Mouse (Mus musculus) frontal cortex, postnatal 14 days (tissue): Measurements from ENCODE around the gene Sirt7.

ENCODE experiments used
- DNase-seq, 2 experiments: peaks; one replicate each; pipeline ENCODE4 v3.0.0; 2022; ENCODE audit warnings: low spot score in 2 of 2

The Sirt7 gene

DNA sequence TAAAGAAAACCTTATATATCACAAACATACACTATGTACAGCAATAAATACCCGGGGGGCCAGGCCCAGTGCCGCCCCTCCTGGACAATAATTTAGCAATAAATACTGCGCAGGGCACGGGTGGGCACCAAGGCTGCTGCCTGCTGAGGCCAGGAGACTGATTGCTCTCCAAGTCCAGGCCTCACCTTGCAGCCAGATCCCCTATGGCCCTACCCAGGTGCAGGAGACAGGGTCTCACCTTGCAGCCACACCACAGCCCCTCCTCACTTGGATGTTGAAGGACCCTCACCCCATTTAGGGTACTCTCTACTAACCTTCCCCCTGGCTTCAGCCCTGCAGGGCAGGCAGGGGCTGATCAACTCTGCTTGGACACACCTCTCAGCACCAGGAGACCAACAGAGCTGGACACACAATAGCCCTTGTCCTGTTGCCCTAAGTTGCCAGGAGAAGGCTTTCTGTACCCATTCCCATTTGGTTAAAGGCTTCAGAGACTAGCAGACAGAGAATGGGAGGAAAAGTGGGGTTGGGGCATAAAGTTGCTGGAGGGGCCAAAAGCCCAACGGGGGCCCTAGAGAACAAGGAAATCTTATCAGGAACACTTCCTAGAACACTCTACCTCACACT is at the start of gene Sirt7:
TSS of gene Sirt7 (minus strand) at position 89 of the 624 bp plus-strand sequence.
- no peak for DNase-seq

DNA sequence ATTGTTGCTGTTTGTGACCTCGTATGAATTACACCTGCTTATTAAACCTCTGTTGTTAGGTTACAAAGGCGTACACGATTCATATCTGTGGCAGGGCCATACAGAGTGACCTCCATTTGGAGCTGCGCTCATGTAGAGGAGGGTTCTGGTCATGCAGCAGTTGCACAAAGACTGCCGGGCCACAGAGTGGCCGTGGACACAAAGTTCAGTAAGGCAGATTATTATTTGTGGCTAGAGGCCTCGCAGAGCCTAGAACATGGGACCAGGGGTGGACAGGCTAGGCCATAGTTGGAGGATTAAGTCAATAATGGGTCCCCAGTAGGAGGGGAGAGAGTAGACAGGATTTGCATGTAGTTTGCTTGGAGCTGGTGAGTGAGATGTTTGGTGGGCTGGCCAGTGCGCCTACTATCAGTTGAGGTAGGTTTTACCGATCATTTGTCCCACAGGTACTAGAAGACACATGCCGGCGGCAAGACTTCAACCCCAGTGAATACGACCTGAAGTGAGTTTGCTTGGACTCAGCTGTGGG is 48.6 kb upstream of the Sirt7 start:
- no peak for DNase-seq

DNA sequence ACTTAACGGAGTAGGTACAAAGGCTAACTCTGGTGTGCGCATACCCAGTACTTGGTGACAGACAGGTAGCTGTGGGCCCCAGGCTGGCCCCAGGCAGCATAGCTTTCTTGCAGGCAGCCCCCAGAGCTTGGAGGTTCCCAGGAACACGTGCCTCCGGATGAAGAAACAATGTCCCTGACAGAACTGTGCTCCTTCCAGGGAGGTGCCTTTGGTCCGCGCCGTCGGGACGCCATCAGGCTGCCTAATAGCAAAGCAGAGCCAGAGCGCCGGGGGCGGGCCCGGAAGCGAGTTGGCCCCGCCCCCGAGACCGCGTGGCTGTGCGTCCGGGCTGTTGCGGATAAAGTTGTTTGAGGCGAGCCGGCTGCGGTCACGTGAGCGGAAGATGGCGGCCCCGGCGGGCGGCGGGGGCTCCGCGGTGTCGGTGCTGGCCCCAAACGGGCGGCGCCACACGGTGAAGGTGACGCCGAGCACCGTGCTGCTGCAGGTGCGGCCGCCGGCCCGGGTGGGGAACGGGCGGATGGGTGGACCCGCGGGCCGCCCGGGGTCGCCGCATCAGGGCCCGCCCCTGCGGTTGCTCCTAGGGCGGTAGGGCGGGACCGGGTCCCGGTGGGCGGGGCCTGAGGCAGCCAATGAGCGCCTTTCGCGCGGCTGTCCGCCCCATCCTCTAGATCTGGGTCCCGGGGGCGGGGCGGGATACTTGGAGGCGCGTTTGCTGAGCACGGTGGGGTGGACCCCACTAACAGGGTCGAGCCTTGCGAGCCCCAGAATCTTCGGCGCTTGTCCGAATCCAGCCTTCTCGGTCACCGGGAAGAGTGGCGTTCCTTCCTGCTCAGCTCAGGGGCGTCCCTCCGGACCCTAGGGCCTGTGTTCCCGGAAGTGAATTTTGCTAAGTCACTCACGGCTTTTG is 47.9 kb upstream of the Sirt7 start, which contains the start of gene Aspscr1:
TSS of gene Aspscr1 (plus strand) at position 287 of the 907 bp plus-strand sequence.
- DNase-seq = peak; percentile 85 to 92

DNA sequence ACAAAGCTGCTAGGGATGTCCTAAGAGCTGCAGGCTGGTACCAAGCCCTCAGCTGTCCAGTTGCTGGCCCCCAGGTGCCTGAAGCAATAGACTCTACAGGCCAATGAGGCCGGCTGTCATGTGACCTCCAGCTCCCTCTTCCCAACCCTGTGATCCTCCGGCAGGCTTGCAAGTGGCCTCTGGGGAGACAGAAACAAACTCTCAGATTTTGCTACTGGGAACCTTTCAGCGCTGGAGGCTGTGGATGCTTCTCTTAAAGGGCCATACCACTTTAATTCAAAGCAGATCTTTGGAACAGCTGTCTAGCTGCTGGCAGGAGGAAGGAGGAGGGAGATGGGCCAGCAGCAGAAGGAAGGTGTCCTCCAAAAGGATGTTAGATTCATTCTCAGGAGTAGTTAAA is 41.6 kb upstream of the Sirt7 start:
- no peak for DNase-seq

DNA sequence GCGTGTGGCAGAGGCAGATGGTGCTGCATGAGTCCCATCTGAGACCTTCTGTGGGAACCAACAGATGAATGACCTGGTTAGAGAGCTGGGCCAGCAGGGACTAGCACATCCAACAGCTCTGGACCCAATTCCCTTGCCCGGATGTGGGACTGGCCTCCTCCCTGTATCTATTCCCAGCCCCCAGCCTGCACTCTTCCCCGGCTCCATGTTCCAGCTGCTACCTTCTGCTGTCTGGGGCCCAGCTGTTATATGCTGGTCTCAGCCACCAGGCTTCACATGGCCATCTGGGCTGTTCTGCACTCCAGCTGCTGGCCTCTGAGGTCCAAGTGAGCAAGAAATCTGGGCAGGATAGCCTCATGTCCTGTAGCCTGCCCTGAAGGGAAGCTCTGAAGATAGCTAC is 40.4 kb upstream of the Sirt7 start:
- no peak for DNase-seq

DNA sequence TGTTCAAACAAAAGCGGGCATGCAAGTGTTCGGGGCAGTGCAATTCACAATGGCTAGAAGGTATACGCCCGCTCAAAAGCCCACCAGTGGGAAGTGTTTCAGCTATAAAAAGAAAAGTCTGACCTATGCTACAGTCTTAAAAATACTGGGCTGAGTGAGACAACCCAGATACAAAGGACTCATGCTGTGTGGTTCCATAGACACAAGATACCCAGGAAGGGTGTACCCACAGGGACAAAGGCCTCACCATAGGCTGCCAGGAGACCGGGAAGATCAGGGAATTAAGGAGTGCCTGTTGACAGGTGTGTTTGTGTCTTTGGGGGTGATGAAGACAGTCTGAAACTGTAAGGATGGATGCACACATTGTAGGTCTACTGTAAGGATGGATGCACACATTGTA is 38.7 kb upstream of the Sirt7 start:
- DNase-seq = no peak

DNA sequence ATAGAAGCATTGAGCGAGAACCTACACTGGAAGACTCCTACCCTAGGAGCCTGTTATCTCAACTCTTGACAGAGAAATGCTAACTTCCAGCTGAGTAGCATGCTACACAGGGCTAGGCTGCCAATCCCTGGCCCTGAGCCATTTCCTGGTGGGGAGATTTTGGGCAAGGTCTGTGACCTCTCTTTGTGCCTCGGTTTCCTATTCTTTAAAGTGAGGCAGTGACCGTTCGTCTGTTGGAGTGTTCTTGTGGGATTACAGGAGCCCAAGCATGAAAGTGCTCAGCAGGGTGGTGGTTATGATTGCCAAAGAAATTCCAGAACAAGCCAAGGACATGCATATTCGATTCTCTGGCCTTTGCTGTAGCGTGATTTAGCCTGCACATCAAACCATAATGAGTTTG is 37.7 kb upstream of the Sirt7 start:
- no peak for DNase-seq

DNA sequence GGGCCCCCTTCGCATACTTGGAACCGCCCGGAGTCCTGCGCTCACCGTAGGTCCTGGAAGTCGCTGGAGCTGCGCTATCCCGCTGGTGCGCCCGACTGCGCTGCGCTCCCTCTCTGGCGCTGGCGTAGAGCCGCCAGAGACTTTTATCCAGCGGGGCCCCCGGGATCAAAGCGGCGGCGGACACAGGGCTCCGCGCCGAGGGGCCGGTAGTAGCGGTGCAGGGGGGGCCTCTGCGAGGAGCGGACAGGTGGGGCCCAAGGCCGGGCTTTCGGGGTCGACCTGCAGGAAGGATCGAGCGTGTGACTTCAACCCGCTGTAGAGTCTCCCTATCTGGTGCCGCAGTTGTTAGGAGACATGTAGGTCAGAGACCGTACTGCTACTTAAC is 36.0 kb upstream of the Sirt7 start, which contains the start of gene Notum:
TSS of gene Notum (minus strand) at position 100 of the 385 bp plus-strand sequence.
- DNase-seq = no peak

DNA sequence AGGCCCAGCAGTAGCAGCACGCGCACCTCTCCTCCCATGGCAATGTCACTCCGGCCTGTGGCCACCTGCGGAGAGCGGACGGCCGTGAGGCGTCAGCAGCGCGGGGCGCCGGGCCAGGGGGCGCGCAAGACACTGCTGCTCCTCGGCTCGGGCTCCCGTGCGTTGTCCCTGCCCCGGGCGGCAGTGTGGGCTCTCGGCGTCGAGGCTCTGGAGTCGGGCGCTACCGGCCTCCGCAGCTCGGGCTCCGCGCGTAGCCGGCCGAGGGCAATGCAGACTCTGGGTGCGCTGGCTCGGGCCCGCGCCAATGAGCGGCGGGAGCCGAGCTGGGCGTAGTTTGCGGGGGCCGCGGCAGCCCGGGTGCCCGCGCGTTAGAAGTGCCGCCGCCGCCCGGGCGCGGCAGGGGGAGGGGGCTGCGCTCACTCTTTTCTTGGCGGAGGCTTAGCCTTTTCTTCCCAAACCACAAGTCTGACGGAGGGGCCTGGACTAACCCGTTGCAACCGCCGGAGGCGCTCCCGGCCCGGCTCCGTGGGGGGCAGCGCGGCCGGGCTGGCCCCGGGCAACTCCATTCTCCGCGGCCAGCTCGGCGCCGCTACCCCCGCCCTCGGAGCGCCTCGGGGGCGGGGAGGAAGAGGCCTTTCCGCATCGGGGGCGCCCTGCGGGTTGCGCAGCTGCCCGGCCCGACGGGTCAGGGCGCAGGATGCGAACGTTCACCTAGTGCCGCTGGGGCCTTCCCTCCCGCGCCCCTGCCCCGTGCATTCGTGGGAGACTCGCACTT is 35.4 kb upstream of the Sirt7 start:
- no peak for DNase-seq

DNA sequence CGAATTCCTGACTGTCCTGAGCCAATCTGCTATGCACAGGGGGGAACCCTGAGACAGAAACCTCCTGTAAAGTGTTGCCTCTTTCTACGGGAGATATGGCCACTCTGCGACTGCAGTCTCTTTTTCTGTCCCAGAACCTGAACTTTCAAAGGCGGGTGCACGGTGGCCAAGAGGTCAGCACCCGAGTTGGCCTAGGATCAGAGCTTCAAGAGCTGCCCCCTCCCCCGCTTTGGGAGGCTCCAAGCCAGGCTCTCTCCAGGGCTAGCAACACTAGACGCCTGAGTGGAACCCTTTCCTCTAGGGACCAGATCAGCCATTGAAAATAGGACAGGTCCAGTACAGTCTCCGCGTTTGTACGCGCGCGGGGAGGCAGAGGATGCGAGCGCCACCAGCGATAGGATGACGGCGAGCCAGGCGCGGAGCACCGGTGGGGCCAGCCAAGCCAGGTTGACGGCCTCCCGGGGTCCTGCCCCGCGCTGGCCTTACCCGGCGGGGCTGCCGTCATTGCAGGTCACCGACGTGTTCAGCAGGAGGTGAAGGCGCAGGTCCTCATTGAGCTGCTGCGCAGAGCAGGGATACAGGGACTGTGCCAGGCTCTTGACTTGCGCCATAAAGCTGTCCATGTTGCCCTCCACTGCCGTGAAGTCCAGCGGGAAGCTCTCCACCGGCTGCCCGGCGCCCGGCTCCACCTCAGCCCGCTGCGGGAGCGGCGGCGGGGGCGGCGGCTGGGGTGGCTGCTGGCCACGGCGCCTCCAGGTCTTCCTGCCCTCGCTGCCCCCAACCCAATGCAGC is 34.7 kb upstream of the Sirt7 start:
- DNase-seq = no peak

DNA sequence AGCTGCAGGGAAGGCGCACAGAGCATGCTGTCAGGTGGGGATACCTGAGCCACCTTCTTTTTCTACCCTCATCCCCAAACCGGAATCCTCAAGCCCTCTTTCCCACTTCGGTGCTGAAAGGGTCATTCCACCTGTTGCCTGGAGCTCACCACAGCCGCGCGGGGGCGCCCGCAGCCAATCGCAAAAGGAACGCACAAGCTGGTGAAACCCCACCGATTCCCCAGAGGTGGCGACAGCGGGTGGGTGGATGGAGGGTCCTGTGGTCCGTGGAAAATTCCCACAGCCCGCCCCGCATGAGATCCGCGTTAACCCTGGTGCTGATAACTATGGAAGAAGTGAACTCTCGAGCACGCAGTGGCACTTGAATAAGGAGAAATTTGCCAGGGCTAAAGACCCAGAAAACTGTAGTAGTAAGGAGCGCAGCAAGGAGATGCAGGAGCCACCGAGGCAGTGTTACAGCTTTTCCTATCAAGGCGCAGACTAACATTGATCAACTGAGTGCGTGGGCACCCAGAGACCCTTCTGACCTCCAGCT is 33.9 kb upstream of the Sirt7 start:
- peak; percentile 57 to 65 for DNase-seq

DNA sequence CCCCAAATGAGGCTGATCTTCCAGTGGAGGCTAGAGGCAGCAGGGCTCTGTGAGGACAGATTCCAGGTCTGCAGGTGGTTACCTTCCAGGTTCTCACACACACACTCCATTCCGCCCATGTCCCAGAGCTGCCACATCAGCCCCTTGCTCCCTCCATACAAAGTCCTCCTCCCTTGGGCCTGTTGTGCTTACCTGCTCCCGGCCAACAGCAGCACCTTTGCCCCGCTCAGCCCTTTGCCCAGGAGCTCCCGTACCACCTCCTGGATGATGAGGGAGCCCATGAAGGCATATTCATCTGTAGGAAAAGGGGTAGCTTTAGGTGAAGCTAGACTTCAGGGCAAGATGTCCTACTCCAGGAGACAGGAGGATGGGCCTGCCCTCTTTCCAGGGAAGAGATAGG is 32.3 kb upstream of the Sirt7 start:
- DNase-seq = no peak

DNA sequence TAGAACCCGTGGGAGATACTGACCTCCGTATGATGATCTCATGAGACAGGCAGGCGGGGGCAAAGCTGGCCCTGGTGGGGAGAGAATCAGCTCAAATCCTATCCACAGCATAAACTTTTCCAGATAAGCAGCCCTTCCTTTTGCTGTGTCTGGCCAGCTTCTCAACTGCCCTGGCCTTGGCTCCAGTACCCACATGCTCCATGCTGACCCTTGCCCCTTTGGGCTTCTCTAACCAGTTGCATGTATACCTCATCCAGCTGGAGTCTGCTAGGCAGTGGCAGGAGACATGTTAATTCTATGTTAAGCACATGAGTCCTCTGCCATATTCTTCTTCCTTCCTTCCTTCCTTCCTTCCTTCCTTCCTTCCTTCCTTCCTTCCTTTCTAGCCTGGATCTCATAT is 29.7 kb upstream of the Sirt7 start:
- DNase-seq = no peak

DNA sequence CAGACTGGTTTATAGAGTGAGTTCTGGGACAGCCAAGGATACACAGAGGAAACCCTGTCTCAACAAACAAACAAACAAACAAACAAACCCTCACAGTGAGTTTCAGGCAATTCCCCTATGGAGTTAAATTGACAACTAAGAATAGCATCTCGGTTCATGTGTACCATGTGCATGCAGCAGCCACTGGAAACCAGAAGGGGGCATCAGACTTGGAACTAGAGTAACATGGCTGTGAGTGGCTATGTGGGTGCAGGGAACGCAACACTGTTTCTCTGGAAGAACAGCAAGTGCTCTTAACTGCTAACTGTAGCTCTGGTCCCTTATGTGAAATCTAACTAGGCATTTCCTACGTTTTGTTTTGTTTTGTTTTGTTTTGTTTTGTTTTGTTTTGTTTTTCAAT is 26.8 kb upstream of the Sirt7 start:
- DNase-seq = no peak

DNA sequence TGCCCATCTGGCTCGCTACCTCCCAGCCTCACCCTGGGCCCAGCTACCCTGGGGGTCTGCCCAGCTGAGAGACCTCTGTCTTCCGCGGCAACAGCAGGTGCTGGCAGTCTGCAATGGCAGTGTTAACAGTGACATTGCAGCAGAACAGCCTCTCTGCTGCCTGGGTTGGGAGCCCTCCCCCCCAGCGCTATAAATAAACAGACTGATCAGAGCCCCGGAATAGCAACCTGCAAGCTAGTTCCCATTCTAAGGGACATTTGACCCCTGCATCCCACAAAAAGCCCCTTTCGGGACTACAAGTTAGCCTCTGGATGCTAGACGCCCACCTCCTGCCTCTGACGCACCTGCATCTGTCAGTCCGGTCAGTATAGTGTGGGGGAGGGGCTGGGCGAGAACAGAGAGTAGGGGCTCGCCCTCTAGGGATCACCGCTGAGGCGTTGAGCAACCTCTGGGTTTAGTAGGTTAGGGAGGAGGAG is 23.0 kb upstream of the Sirt7 start, which contains the start of gene Myadml2:
TSS of gene Myadml2 (minus strand) at position 158 of the 476 bp plus-strand sequence.
- DNase-seq = peak in 1 of 2 experiments; percentile 40

DNA sequence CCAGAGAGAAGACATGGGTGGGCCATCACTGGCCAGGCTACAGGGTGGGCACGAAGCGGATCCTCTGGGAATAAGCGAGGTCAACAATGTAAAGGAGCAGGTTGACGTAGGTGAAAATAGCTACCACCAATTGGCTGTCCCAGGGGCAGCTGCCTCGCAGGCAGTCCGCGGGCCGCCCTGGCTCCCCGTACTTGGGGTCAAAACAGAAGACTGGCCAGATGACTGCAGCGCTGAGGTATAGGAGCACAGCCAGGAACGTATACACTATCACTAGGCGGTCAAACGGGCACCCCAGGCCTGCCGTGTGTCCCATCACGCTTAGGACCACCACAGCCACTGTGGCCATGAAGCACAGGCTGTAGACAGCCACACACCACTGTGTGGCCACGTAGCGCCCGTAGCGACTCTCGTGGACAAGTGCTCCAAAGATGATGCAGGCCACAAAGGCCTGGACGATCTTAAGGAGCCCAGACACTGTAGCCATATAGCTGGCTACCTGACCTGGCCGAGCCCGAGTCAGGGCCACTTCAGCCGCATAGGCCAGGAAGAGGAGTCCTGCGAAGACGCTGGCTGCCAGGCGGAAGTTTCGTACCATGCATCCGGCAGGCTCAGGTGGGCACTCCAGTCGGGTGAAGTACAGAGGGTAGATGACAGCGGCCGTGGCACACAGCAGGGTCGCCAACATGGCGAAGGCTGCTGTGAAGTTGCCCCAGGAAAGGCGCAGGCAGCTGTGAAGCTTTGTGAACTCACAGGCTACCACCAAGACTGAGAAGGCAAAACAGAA is 22.2 kb upstream of the Sirt7 start:
- no peak for DNase-seq

DNA sequence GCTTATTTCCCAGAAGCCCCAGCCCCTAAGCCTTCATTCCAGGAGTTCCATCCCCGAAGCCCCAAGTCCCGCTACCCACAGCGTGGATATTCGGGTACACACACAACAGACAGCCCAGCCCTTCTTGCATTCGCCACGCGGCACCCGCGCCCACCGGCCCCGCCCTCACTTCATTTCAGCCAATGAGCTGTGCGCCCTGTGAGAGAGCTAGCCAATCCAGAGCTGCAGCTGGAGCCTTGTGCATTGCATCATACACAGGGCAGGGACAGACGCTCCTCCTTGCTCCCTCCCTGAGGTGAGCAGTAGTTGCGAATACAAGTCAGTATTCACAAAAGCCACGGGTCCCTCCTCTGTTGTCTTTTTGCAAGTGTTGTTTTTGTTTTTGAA is 18.6 kb upstream of the Sirt7 start, which contains the start of gene Pycr1:
TSS of gene Pycr1 (minus strand) at position 169 of the 387 bp plus-strand sequence.
- DNase-seq = peak; percentile 89 to 93

DNA sequence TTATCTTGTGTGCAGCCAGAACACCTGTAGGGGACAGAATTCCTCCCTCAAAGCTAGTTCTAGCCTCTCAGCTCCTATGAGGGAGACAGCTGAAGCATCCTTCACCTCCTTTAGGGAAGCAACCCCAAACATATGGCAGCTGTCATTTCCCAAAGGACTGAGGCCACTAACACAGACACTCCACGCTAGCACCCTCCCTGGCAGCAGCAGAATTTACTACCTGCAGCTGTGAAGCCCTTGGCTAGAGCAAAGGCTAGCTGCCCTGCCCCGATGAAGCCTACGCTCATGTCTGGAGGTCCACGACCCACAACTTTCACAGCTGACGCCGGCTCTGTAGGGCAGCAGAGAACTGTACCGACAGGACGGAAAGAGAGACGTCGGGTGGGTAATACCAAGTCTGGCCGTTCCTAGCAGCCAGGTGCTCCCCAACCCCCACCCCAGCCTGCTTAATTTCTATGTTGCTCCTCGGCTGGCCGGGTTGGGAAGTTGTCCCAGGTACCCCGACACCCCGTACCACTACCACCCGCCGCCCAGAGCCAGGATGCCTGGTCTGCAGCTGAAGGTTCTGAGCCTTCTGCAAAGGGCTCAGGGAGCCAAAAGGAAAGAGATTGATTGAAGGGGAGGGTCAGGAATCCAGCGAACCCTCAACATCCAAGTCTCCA is 18.0 kb upstream of the Sirt7 start:
- DNase-seq = no peak

DNA sequence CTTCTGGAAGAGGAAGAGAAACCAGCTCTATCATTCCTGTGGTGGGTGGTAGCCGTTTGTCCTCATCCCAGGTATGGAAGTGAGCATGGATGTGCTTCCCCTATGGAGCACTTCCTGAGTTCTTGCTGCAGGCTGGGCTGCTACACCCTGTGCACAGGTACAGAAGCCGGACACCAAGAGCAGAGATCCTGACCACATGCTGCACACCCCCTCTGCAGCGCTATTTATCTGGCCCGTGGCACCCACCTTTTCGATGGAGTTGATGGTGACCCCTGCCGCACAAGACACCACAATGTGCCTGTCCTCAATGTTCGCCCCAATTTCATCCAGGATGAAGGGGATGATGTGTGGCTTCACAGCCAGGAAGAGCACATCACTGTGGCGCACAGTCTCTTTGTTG is 16.8 kb upstream of the Sirt7 start:
- no peak for DNase-seq
